Mouse (Mus musculus) bone marrow, adult 2 months (tissue): ENCODE results near the gene Fstl4.

Experiments
- CTCF ChIP-seq: fragments of 200-500 bp; IDR thresholded peaks from 2 replicates; pipeline ENCODE4 v1.5.1; 2011; ENCODE audit warnings: low read length, control low read depth; ENCODE audit not compliant: control insufficient read depth, insufficient read depth
- POLR2A ChIP-seq: fragments of 200-500 bp; IDR thresholded peaks from 2 replicates; pipeline ENCODE4 v1.6.1; 2011; ENCODE audit warnings: low read depth, mild to moderate bottlenecking, control low read depth, low read length, borderline replicate concordance; ENCODE audit not compliant: control insufficient read depth

- TF ChIP-seq CTCF = no peak
- no peak for TF ChIP-seq POLR2A
Observed at GRCm38 (mm10) chr11:52986986-52987385, 222.6 kb downstream of the Fstl4 start.
